Mouse (Mus musculus): ENCODE data around the gene Tgfbr1. TPM values are rescaled to one million over a fixed set of nuclear protein-coding genes. Genes with fewer than 3 reads are reported as not detected.

Gene Tgfbr1
- polyA plus RNA-seq, 1 experiment from 2014 or later, result 85.5 TPM

GRCm38 (mm10) chr4:47419268-47419973 is 66.4 kb downstream of the Tgfbr1 start:
- DNase-seq (ENCODE audit: low spot score) (peak; percentile 64), ATAC-seq (ENCODE audit: insufficient number of reproducible peaks, low FRiP score, low TSS enrichment, low read depth) (no peak)
- H3K9me3 ChIP-seq (ENCODE audit: control insufficient read depth, low read length), result no peaks in the 10 kb centered on the region
- no peaks in the 10 kb centered on the region; the same call in 1 of the 2 replicates for H3K36me3 ChIP-seq (ENCODE audit: control insufficient read depth, insufficient read depth, low read length)
- no peaks in the 10 kb centered on the region for H3K27me3 ChIP-seq (ENCODE audit: control insufficient read depth, insufficient read depth, low read length)
- H3K4me2 ChIP-seq (ENCODE audit: low read depth, severe bottlenecking), result no peak overlapping the region
- peaks cover 7% of the 10 kb centered on the region for H3K4me1 ChIP-seq (ENCODE audit: control insufficient read depth, insufficient read depth, low read length)
- 26% methylated on average over 9 of the region's 9 CpGs for WGBS
- H3K4me3 ChIP-seq (ENCODE audit: low read depth, low read length), result no peak overlapping the region
- no peak overlapping the region for H3K9ac ChIP-seq (ENCODE audit: low read length)
- H3K27ac ChIP-seq (replicated peaks; ENCODE audit: low read depth, low read length), result no peak overlapping the region

GRCm38 (mm10) chr4:47420191-47420590 is 67.2 kb downstream of the Tgfbr1 start:
- ATAC-seq (ENCODE audit: insufficient number of reproducible peaks, low FRiP score, low TSS enrichment, low read depth), result no peak
- DNase-seq (ENCODE audit: low spot score), result no peak
- H3K9me3 ChIP-seq (ENCODE audit: control insufficient read depth, low read length), result no peaks in the 10 kb centered on the region
- H3K9ac ChIP-seq (ENCODE audit: low read length), result no peak overlapping the region
- H3K4me1 ChIP-seq (ENCODE audit: control insufficient read depth, insufficient read depth, low read length), result peaks cover 11% of the 10 kb centered on the region
- no peak overlapping the region for H3K27ac ChIP-seq (replicated peaks; ENCODE audit: low read depth, low read length)
- no peaks in the 10 kb centered on the region for H3K27me3 ChIP-seq (ENCODE audit: control insufficient read depth, insufficient read depth, low read length)
- H3K4me3 ChIP-seq (ENCODE audit: low read depth, low read length), result no peak overlapping the region
- no peaks in the 10 kb centered on the region; the same call in 1 of the 2 replicates for H3K36me3 ChIP-seq (ENCODE audit: control insufficient read depth, insufficient read depth, low read length)
- 34% methylated on average over 7 of the region's 7 CpGs for WGBS
- H3K4me2 ChIP-seq (ENCODE audit: low read depth, severe bottlenecking), result no peak overlapping the region

- Histone ChIP-seq H3K9ac (ENCODE audit: low read length) (no peak overlapping the region), H3K4me3 (ENCODE audit: low read depth, low read length) (no peak overlapping the region), H3K4me2 (ENCODE audit: low read depth, severe bottlenecking) (no peak overlapping the region), H3K9me3 (ENCODE audit: control insufficient read depth, low read length) (no peaks in the 10 kb centered on the region), H3K27me3 (ENCODE audit: control insufficient read depth, insufficient read depth, low read length) (no peaks in the 10 kb centered on the region), H3K4me1 (ENCODE audit: control insufficient read depth, insufficient read depth, low read length) (peaks cover 11% of the 10 kb centered on the region), H3K36me3 (ENCODE audit: control insufficient read depth, insufficient read depth, low read length) (no peaks in the 10 kb centered on the region; the same call in 1 of the 2 replicates), H3K27ac (replicated peaks; ENCODE audit: low read depth, low read length) (no peak overlapping the region)
- 49% methylated on average over 3 of the region's 3 CpGs for WGBS
- ATAC-seq (ENCODE audit: insufficient number of reproducible peaks, low FRiP score, low TSS enrichment, low read depth) (no peak), DNase-seq (ENCODE audit: low spot score) (no peak)
Measured at GRCm38 (mm10) chr4:47422194-47422593, 69.2 kb downstream of the Tgfbr1 start.

- no peak overlapping the region for H3K27ac ChIP-seq (replicated peaks; ENCODE audit: low read depth, low read length)
- H3K4me2 ChIP-seq (ENCODE audit: low read depth, severe bottlenecking), result no peak overlapping the region
- no peak overlapping the region for H3K4me3 ChIP-seq (ENCODE audit: low read depth, low read length)
- no peaks in the 10 kb centered on the region for H3K9me3 ChIP-seq (ENCODE audit: control insufficient read depth, low read length)
- H3K4me1 ChIP-seq (ENCODE audit: control insufficient read depth, insufficient read depth, low read length), result peaks cover 11% of the 10 kb centered on the region
- no peaks in the 10 kb centered on the region; the same call in 1 of the 2 replicates for H3K36me3 ChIP-seq (ENCODE audit: control insufficient read depth, insufficient read depth, low read length)
- WGBS, result 87% methylated on average over 3 of the region's 3 CpGs
- ATAC-seq (ENCODE audit: insufficient number of reproducible peaks, low FRiP score, low TSS enrichment, low read depth) (no peak), DNase-seq (ENCODE audit: low spot score) (no peak)
- H3K27me3 ChIP-seq (ENCODE audit: control insufficient read depth, insufficient read depth, low read length), result no peaks in the 10 kb centered on the region
- H3K9ac ChIP-seq (ENCODE audit: low read length), result no peak overlapping the region
Measured at GRCm38 (mm10) chr4:47422946-47423345, 69.9 kb downstream of the Tgfbr1 start.

GRCm38 (mm10) chr4:47424376-47424775 is 71.4 kb downstream of the Tgfbr1 start:
- DNase-seq (ENCODE audit: low spot score) (peak; percentile 72), ATAC-seq (ENCODE audit: insufficient number of reproducible peaks, low FRiP score, low TSS enrichment, low read depth) (no peak; the same call in 1 of the 2 replicates)
- Histone ChIP-seq H3K4me2 (ENCODE audit: low read depth, severe bottlenecking) (no peak overlapping the region), H3K9me3 (ENCODE audit: control insufficient read depth, low read length) (no peaks in the 10 kb centered on the region), H3K4me1 (ENCODE audit: control insufficient read depth, insufficient read depth, low read length) (peaks cover 11% of the 10 kb centered on the region), H3K27ac (replicated peaks; ENCODE audit: low read depth, low read length) (no peak overlapping the region), H3K4me3 (ENCODE audit: low read depth, low read length) (no peak overlapping the region), H3K36me3 (ENCODE audit: control insufficient read depth, insufficient read depth, low read length) (no peaks in the 10 kb centered on the region), H3K9ac (ENCODE audit: low read length) (no peak overlapping the region), H3K27me3 (ENCODE audit: control insufficient read depth, insufficient read depth, low read length) (no peaks in the 10 kb centered on the region)
- WGBS, result 2% methylated on average over 2 of the region's 2 CpGs

- no peak overlapping the region for H3K27ac ChIP-seq (replicated peaks; ENCODE audit: low read depth, low read length)
- H3K4me3 ChIP-seq (ENCODE audit: low read depth, low read length), result no peak overlapping the region
- no peaks in the 10 kb centered on the region for H3K27me3 ChIP-seq (ENCODE audit: control insufficient read depth, insufficient read depth, low read length)
- H3K4me1 ChIP-seq (ENCODE audit: control insufficient read depth, insufficient read depth, low read length), result peaks cover 11% of the 10 kb centered on the region
- DNase-seq (ENCODE audit: low spot score) (no peak), ATAC-seq (ENCODE audit: insufficient number of reproducible peaks, low FRiP score, low TSS enrichment, low read depth) (no peak)
- no peaks in the 10 kb centered on the region for H3K36me3 ChIP-seq (ENCODE audit: control insufficient read depth, insufficient read depth, low read length)
- WGBS, result 85% methylated on average over 16 of the region's 16 CpGs
- no peaks in the 10 kb centered on the region for H3K9me3 ChIP-seq (ENCODE audit: control insufficient read depth, low read length)
- no peak overlapping the region for H3K4me2 ChIP-seq (ENCODE audit: low read depth, severe bottlenecking)
- H3K9ac ChIP-seq (ENCODE audit: low read length), result no peak overlapping the region
Measured at GRCm38 (mm10) chr4:47425247-47425830, 72.3 kb downstream of the Tgfbr1 start.

- H3K27me3 ChIP-seq (ENCODE audit: control insufficient read depth, insufficient read depth, low read length), result no peaks in the 10 kb centered on the region
- no peak overlapping the region for H3K4me3 ChIP-seq (ENCODE audit: low read depth, low read length)
- no peaks in the 10 kb centered on the region for H3K36me3 ChIP-seq (ENCODE audit: control insufficient read depth, insufficient read depth, low read length)
- ATAC-seq (ENCODE audit: insufficient number of reproducible peaks, low FRiP score, low TSS enrichment, low read depth) (no peak), DNase-seq (ENCODE audit: low spot score) (no peak)
- no peak overlapping the region for H3K27ac ChIP-seq (replicated peaks; ENCODE audit: low read depth, low read length)
- H3K9ac ChIP-seq (ENCODE audit: low read length), result no peak overlapping the region
- no peaks in the 10 kb centered on the region for H3K9me3 ChIP-seq (ENCODE audit: control insufficient read depth, low read length)
- peaks cover 11% of the 10 kb centered on the region for H3K4me1 ChIP-seq (ENCODE audit: control insufficient read depth, insufficient read depth, low read length)
- no peak overlapping the region for H3K4me2 ChIP-seq (ENCODE audit: low read depth, severe bottlenecking)
- 59% methylated on average over 3 of the region's 3 CpGs for WGBS
Measured at GRCm38 (mm10) chr4:47427606-47428005, 74.6 kb downstream of the Tgfbr1 start.

- no peaks in the 10 kb centered on the region for H3K4me1 ChIP-seq (ENCODE audit: control insufficient read depth, insufficient read depth, low read length)
- 54% methylated on average over 6 of the region's 6 CpGs for WGBS
- no peaks in the 10 kb centered on the region for H3K36me3 ChIP-seq (ENCODE audit: control insufficient read depth, insufficient read depth, low read length)
- ATAC-seq (ENCODE audit: insufficient number of reproducible peaks, low FRiP score, low TSS enrichment, low read depth) (no peak), DNase-seq (ENCODE audit: low spot score) (no peak)
- H3K27ac ChIP-seq (replicated peaks; ENCODE audit: low read depth, low read length), result no peak overlapping the region
- H3K4me3 ChIP-seq (ENCODE audit: low read depth, low read length), result no peak overlapping the region
- H3K27me3 ChIP-seq (ENCODE audit: control insufficient read depth, insufficient read depth, low read length), result 0 out of 2 replicates have a peak, but pooled peaks cover 2% of the 10 kb centered on the region
- no peaks in the 10 kb centered on the region for H3K9me3 ChIP-seq (ENCODE audit: control insufficient read depth, low read length)
- H3K9ac ChIP-seq (ENCODE audit: low read length), result no peak overlapping the region
- H3K4me2 ChIP-seq (ENCODE audit: low read depth, severe bottlenecking), result no peak overlapping the region
Measured at GRCm38 (mm10) chr4:47430557-47430956, 77.5 kb downstream of the Tgfbr1 start.
